Mouse (Mus musculus) thymus, postnatal 0 days (tissue): ENCODE measurements around the gene Tgfbr1. TPM values are rescaled to one million over a fixed set of nuclear protein-coding genes. Genes with fewer than 3 reads are reported as not detected.

ENCODE experiments used
- DNase-seq: peaks from one replicate; pipeline ENCODE4 v3.0.0-alpha.2; 2015; ENCODE audit warnings: low spot score
- polyA plus RNA-seq: library from polyadenylated mRNA; unstranded; fragments of >200 nt; fragmentation: Nextera tagmentation; extraction: Ambion mirVana; gene quantifications from 2 replicates; pipeline ENCODE4 v1.2.1, GENCODE M21; 2015

Gene Tgfbr1
- polyA plus RNA-seq = 25.7 and 26.6 TPM in 2 replicates

DNA sequence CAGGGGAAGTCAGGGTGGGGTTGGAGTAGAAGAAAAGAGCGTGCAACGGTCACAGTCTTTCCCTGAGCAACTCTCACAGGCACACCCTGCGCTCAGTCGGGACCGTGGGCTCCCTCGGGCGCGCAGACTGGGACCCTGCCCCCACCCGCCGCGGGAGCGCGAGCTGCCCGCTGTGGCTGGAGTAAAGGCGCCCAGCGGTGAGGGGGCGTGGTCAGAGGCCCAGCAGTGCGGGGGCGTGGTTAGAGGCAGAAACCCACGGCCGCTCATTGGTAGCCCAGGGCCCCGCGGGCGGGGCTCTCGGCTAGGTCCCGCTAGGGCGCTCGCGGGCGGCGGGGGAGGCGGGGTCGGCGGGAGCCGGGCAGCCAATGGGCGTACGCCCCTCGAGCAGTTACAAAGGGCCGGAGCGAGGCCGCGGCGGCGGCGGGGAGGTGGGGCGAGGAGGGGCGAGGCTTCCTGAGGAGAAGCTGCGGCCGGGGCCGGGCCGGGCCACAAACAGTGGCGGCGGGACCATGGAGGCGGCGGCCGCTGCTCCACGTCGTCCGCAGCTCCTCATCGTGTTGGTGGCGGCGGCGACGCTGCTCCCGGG, at the start of gene Tgfbr1:
TSS of gene Tgfbr1 (plus strand) at position 420 of the 586 bp plus-strand sequence.
- DNase-seq = peak; percentile 98

DNA sequence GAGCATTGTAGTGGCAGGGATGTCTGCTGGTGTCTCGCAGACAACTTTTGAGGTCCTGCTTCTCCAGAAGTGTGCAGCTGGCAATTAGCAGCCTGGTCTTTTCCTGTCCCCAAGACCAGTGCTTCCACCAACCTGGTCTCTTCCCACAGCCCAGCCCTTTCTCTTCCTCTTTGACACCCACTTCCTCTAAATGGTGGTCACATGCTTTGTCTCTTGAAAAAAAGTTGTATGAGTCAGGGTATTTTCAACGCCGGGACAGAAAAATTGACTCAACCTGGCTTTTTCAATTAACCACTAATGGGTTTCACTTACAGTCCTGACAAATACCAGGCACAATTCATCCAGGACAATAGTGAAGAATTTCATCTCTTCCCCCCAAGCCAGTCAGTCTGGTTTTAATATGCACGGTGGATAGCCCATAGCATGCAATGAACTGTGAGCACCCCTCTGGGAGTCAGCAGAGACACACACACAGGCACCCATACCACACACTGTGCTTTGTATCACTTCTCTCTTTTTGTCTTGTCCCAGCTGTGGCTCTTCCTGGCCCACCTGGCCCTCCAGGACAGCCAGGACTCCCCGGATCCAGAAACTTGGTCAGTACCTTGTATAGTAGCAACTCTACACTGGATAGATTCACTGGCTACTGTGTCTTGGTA, 49.6 kb upstream of the Tgfbr1 start:
- peak; percentile 57 for DNase-seq

DNA sequence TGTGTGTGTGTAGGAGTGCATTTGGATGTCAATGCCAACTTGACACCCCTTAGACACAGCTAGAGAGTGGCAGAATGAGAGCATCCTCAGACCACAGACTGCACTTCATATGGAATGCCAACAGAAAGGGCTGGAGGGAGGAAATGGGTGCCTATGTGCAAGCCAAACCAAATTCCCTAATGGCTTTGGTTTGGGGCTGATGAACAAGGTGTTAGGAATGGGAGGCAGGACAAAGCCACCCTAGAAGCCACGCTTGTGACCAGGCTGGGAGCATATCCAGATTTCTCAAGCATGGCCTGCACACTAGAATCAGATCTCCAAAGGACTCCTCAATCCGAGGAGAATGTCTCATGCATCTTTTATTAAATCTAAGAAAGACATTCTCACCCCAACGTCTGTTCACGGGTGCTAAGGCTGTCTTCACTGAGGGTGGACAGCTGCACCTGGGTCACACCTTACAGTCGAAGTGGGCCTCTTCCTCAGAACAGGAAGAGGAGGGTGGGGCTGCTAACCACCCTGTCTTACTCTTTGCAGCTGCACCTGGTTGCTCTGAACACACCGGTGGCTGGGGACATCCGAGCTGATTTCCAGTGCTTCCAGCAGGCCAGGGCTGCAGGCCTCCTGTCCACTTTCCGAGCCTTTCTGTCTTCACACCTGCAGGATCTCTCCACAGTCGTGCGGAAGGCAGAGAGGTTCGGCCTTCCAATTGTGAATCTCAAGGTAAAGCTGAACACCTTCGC, 43.0 kb upstream of the Tgfbr1 start:
- peak; percentile 80 for DNase-seq

DNA sequence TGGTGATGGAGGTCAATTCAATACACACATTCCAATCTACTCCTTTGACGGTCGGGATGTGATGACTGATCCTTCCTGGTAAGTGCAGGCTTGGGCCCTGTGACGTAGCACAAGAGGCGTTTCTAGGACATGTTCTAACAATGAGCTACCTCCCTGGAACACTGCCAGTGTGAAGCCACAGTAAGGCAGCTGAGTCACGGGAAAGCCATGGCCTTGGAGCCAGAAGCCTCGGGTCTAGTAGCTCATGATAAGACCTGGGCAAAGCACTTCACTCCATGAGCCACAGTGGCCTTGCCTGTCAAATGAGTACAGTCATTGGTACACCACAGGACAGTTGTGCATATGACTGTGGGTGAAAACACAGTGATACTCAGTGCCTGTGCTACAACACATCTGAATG, 42.2 kb upstream of the Tgfbr1 start:
- DNase-seq = peak; percentile 42

DNA sequence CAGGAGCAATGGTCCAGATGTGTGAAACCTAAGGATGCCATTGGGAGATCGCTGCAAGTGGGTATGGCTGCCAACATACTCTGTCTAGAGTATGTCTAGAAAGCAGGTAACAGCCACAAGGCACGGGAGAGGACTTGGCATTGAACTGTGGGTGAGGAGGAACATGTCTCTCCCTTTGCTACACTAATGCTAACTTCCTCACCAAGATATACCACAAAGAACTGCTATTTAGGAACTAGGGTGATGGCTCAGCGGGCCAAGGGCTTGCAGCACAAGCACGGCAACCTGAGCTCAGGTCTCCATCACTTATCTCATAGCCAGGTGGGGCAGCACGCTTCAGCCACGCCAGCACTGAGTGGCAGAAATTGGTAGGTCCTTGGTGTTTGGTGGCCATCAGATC, 41.6 kb upstream of the Tgfbr1 start:
- no peak for DNase-seq

DNA sequence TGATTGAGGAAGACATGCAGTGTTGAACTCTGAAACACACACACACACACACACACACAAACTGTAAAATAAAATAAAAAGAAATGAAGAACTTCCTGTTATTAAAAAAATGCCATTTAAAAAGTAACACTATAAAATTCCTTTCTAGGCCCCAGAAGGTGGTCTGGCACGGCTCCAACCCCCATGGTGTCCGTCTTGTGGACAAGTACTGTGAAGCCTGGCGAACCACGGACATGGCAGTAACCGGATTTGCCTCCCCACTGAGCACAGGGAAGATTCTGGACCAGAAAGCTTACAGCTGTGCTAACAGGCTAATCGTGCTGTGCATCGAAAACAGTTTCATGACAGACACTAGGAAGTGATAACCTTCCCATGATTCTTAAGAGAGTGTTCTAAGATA, 41.1 kb upstream of the Tgfbr1 start:
- no peak for DNase-seq

DNA sequence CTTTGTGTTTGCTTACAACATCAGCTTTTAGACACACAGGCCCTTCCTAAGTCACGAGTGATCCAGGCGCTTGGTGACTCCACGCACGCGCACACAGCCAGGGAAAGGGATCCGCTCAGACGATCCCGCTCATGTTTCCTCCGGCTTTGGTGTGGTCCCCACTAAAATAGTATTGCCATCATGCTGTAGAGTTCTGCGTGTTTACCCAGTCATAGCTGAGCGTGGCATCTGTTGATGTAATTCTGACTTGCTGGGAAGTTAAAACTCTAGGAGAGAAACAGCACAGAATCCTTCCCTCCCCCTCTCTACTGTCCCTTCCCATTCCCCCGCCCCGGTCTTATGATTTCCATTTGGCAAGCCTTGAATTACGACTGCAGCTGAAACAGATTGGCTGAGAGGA, 40.3 kb upstream of the Tgfbr1 start:
- no peak for DNase-seq

DNA sequence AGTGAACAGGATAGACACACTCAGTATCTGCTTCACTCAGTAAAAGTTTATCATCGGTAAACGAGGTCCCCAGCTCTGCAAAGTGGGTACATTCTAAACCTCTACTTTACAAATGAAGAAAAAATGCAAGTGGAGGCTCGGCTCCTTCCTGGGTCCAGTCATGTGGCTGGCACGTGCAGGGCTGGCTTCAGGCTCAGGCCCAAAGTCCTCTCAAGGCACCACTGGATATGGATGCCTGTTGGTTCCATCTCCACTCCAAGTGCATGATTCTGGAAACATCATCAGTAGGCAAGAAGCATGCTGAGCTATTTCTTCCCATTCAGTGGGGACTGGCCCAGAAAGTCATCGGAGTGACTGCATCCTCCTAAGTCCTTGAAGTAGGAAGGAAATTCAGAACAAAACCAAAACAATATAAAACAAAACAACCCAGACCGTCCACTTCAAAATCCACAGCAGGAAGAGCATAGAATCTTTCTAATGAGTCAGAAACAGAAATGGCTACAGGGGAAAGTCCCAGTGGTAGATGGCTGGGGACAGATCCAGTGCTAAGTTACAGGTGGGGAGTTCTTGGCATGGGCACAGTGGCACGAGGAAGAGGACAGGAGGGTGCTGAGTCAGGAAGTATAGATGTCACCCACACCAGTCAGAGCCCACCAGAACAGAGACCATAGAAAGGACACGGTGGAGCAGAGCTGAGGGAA, 39.2 kb upstream of the Tgfbr1 start:
- DNase-seq = no peak

DNA sequence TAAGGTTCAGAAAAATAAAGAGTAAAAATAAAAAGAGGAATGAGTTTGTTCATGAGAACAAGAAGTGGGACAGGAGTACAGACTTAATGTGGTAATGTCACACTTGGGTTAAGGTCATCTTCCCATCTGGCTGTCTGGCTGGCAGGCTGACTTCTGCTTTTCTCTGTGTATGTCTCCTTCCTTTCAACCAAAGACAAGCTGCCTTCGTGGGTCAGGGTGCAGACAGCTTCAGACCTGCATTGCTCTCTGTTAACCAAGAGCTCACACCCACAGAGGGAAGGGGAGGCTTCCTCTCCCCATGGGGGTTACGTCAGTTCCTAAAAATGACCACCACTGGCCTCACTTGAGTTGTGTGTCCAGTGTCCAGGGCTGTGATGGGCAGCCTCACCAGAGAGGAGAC, 37.6 kb upstream of the Tgfbr1 start:
- DNase-seq = no peak

DNA sequence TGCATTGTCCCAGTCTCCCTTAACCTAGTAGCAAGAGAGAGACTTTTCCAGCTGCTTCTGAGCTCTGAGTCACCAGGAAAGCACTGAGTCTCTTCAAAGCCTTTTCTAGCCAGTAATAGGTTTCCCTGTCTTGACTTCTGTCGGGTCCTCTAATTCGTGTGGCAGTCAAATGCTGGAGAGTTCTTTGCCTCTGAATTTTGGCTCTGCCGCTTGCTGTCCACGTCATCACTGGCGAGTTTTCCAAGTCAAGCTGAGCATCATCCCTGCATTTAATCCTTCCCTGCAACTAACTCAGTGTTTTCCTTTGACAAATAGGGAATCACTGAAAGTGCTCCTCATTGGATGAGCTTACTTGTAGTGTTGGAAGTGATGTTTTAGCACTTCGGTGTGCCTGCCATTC, 36.6 kb upstream of the Tgfbr1 start:
- no peak for DNase-seq

DNA sequence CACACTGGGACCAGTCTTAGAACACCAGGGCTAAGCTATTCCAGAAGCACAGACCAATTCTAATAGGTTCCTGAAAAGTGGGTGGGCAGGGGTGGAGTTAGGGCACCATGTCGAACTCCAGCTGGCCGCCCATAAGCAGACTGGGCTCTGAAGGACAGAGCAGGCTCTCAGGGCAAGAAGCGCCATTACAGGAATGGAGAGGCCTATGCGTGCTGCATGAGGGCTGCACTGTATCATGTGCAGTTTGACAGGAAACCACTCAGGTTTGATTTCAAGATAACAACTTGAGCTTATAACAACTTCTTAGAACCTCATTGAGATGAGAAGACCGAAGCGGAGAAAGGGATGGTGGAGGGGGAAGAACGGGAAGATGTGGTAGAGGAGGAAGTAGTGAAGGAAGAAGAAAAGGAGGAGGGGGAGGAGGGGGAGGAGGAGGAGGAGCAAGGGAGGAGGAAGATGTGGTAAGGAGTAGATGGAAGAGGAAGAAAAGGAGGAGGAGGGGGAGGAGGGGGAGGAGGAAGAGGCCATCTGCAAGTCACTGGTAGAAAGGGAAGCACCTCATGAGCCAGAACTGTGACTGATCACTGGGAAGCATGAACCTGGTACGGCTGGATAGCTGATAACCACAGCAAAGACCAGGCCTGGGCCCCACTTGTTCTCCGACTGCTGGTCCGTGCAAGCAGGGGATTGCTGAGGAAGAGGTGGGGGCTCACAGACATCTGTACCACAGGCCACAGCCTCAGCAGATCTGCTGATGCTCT, 33.3 kb upstream of the Tgfbr1 start:
- DNase-seq = peak; percentile 78

DNA sequence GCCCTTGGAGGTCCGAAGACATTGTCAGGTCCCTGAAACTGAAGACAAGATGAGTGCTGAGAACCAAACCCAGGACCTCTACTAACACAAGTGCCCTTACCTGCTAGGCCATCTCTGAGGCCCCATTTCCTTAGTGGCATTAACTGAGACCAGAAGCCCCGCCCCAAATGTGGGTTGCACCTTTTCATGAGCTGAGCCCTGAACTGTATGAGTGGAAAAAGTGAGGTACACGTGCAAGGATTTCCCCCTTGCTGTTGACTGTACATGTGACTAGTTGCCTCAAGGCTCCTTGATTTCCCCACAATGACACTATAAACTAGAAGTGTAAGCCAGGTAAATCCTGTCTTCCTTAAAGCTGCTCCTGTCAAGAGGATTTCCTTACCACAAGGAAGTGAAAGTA, 30.7 kb upstream of the Tgfbr1 start:
- peak; percentile 63 for DNase-seq

DNA sequence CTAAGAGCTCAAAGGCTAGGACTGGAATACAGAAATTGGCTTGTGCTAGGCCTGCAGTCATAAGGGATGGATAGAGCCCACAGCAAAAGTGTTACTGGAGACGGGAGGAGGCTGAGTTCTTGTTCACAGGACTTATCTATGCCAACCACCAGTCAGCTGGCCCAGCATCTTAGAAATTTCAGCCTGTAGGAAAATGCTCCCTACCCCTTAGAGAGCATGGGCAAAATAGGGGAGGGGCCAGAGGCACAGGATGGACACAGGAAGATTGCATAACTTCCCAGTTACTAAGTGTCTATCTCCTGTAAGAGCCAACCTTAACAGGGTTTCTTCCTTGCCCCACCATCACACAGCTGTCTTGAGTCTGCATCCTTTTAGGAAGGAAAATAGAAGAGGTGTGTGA, 28.8 kb upstream of the Tgfbr1 start:
- DNase-seq = no peak

DNA sequence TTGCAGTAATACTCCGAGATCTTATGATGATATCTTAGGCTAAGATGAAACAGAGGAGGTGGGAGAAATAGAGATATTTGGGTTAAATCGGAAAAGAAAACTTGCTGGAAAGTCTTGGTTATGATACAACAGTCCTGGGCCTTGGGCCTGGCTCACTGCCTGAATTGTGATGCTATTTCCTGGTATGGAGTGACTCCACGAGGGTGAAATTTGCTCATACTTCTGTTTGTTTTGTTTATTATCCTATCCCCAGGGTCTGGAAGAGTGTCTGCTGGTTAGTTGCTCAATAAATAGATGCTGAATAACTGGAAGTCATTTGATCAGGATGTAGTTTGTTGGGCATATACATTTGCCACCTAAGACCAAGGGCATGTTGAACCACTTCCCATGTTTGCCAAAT, 25.2 kb upstream of the Tgfbr1 start:
- DNase-seq = no peak

DNA sequence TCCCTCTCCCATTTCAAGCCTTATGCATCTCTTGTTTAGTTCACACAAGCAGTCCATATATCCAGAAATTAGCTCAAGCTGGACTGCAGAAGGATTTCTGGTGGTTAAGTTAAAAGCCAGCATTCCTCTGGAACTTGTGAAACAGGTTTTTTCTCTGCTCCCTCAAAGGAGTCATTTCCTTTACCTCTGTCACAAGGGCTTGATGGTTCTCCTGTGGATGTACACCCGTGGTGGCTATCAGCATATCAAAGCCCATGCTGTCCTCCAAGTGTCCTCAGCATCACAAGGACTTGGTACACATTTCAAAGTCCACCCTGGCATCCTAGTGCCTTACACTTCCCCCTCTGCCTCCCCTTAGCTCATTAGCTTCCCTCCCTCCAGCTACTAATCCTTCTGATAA, 23.7 kb upstream of the Tgfbr1 start:
- no peak for DNase-seq

DNA sequence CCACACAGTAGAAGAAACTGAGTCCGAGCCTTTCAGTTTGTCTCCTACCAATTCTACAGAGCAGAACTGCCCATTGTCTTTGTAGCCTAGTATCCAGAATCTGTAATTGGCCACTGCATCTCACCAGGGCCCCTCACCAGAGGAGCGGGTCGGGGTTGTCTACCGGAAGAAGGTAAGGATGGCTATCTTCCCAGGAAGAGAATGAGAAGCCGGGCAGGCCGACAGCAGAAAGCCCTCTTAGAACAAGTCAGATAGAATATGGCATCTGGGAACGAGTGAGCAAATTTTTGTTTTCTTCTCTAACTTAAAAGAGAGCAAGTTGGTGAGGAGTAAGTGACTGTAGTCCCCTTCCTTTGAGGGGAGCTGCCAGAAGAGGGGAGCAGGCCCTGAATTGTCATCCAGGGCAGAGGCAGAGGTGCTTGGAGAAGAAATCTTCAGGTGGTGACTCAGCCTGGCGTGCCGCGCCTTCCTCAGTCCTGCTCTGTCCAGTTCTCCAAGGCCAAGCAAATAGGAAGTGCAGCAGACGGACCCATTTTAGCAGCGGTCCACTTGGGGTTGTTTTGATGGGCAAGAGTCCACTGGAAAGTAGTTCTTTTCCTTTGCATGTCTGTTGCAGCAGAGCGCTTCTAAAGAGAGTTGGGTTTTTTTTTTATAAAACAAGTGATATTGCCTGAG, 22.5 kb upstream of the Tgfbr1 start:
- no peak for DNase-seq

DNA sequence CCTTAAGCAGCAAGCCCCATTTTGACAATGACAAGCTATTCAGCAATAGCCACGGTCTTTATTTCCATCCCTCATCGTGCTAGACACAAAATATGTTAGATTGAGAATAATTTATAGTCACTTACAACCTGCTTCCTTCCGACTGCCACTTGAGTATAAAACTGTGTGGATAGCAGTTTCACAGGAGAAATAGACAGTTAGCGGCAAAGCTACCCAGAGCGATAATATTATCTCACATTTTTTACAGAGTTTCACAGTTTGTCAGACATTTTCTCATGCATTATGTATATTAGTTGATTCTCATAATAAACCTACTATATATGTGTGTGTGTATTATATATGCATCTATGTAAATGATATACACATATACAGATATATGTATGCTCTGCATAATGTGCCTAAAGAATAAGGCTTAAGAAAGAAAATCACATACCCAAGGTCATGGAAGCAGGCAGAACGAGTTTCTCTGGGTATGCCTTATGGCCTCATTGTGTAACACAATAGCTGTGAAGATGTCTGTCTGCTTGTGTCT, 20.1 kb upstream of the Tgfbr1 start:
- DNase-seq = no peak

DNA sequence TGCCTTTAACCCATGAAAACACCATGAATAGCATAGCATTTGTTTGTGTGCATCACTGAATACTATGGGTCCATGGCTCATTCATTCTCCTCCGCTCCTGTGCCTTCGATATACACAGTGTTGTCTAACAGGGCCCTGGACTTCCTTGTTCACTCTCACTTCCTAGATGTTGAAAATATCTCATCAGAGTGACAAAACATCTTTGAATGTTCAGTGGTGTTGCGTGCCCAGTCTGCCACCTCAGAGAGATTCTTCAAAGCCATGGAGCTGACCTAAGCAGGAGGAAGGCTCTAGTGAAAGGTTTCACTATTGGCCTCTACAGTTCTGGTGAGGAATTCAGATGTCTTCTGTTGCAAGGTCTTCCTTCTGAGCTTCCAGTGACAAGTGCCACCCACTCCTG, 19.5 kb upstream of the Tgfbr1 start:
- no peak for DNase-seq

DNA sequence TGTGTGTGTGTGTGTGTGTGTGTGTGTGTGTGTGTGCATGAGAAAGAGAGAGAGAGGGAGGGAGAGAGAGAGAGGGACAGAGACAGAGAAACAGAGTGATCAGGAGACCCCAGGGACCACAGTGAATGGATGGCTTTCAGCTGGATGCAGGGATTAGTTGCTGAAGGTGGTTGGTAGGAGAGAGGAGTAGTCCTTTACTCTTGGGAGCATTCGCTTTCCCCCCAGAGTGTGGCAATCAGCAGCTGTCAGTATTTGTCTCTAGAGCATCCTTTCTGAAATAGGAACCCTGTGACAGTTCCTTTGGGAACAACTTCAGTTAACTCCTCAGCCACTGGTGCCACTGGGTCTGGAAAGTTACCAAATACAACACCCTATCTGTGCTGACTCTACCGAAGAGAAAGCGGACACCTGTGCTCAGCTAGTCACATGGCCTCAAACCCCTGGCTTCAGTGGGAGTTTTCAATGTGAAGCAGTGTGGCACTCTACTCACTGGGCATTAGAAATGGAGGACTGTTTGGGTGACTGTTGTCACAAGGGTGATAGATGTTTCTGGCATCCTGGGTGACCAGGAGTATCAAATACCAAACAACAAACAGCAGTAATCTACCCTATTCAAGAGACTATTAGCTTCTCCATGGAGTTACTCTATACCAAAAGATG, 16.0 kb upstream of the Tgfbr1 start:
- DNase-seq = no peak

DNA sequence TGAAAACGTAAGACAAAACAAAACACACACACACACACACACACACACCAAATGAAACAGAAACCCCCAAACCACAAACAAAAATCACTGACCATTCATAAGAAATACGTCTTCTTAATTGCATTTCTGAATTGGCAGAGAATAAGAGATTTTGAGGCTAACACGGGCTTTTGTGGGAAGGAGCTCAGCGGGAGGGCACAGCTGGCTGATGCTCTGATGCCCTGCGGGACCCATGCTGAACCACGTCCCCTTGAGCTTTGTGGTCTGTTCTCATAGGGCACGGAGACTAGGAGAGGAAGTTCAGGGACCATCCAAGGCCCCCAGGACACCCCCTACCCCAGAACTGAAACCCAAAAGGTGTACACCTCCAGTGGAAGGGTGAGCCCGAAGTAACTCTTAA, 10.4 kb upstream of the Tgfbr1 start:
- DNase-seq = peak; percentile 32
